Mouse (Mus musculus) cerebellum, adult 18-20 months (tissue): ENCODE results near the gene Kif18b.
A peak's percentile ranks its signal among the peaks of the same experiment; 100 is the strongest.

Experiments
- DNase-seq, 2 experiments: peaks; one replicate each; pipeline ENCODE4 v3.0.0; 2021

Kif18b gene

DNA sequence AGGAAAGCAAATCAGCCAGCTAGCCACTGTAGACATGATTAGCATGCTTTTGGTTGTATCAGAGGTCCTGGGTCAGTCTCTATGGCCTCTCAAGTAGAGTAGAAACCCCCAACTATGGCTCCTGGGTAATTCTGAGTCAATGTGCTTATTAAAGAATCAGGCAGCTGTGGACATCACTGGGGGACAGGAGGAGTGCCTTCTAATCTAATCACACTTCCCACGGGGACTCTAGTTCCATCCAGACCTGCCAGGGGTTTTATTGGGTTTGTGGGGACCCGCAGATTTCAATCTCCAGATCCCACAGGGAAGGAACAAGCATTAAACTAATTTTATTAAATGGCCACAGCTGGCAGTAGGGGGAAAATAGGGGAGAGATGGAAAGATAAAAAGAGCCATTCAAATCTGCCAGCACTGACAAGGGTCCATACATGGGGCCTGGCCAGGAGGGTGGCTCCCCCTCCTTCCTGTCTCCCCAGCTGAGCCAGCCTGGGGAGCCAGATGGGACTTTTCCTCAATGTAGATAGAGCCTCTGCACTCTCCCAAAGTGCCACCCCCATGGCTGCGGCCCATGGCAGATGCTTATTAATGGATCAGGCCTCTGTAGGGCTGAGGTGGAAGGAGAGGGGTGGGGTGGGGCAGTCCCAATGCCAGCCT lies 12.7 kb upstream of the Kif18b start:
- no peak for DNase-seq

DNA sequence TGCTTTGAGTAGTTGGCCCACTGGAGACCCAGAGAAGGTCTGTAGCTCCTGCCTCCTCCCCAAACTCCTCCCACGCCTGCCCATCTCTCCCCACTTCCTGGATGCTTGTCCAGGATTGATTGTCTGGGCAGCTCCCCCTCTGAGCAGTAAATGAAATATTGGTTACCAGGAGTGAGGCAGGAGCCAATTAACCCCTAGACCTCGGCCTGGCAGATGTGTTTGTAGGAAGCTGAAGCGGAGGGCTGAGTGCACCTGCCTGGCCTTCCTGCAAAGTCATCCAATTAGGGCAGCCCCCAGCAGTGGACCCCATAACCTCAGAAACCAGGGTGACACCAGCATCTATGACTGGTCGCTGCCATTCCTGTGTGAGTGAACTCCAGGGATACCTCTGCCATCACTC lies 11.3 kb upstream of the Kif18b start:
- DNase-seq, result no peak

DNA sequence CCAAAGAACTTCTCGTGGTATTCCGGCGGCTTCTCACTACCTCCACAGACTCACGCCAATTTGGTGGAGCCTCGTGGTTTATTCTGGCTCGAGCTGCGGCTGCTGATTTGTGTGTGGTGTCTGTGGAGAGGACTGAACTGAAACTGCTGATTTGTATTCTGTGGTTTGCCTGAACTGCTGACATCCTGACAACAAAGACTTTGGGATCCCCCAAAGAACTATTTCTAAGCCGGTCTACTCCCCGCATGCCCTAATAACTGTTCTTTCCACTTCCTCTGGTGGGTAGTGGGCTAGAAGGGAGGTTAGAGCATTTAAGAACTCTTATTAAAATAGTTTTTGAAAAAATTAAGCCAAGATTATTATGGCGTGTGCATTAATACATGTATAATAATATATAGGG lies 5.7 kb upstream of the Kif18b start:
- DNase-seq, result no peak

DNA sequence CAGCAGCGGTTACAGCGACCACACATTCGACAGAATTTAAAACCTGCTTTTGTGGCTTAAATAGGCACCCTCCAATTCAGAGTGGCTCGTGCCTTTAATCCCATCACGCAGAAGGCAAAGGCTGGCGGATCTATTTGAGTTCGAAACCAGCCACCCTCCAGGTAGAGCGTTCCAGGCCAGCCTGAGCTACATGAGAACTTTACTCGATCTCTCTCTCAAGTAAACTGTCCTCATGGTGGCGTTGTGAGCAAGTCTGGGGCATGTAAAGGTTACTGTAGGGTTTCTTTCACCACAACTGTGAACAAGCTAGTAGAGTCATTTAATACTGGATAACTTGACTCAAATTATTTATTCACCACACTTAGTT lies 410 bp upstream of the Kif18b start:
- DNase-seq, result peak in 1 of 2 experiments; percentile 43

DNA sequence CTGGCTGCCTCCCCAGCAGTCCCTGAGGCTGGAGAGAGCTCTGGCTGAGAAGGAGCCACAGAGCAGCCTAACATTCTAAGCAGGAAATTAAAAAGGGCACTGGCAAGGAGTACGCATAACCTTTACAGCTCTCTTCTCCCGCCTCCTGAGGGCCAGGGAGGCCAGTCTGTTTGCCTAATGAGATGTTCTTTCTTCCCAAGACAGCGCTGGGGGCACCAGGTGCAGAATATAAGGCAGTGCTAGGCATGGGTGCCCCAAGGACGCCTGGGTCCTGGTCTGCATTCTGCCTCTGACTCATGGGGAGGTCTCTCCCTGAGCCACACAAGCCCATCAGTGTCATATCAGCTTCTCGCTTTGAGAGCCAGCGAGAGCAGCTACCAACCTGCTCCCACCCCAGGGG lies 3.4 kb downstream of the Kif18b start:
- DNase-seq, result no peak

DNA sequence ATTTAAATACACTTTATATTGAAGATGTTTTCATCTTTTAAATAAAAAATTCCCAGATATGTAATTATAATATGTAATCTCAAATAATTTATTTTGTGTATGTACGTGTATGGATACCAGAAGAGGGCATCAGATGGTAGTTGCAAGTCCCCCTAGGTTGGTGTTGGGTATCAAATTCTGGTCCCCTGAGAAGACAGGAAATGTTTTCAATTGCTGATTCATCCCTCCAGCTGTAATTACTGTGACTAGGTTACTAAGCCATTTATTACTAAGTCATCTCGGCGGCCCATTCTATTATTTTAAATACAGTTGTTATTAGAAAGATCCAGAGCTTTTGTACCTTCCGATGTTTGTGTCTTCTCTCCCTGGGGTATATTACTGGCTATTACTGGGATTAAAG lies 6.8 kb downstream of the Kif18b start:
- no peak for DNase-seq

DNA sequence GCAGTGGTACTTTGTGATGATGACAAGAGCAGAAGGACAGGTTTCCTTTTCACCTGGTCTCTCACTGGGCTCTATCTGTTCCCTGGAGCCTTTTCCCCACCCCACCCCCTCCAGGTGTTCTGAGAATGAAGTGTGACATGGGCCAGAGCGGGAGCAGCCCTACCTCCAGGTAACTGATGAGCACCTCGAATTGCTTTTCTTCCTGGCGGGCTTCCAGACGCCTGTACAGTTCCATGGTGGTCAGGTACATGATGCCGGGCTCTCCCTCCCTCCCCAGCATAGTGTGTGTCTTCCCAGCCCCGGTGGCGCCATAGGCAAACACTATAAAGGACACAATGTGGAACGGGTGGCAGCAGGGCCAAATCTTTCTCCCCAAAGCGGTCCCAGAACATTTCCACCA lies 9.5 kb downstream of the Kif18b start:
- DNase-seq, result no peak

DNA sequence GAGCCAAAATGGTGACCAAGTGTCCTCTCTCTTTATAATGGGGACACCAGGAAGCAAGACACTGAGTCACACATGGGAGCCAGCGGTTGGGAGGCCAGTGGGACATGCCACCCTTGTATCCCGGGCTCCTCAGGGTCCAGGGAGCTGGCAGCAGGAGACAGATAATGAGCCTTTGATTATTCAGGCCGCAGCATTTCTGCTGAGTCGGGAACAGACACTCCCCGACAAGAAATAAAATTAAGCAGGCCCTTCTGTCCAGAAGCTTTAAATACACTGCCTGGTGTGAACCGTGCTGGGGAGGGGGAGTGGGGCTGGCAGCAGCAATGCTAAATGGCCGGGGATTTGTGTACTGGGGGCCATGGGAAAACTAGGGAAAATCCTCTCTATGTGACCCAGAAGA lies 13.5 kb downstream of the Kif18b start:
- no peak for DNase-seq

DNA sequence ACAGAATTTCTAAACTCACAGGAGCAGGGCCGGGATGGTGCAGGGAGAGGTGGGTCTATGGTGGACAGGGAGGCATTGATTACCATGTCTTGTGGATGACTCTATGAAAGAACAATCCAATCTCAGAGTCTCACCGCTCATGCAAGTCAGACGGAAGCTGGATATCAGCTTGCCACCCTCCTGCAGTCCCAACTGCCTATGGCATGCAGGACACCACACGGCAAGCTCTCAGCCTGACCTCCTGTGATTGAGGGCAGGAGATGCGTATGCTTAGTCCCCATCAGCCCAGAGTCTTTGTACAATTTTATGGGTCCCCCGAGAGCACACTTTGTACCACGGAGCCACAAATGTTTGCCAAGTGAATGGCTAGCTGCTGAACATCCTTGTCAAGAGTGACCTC lies 21.3 kb downstream of the Kif18b start:
- no peak for DNase-seq

DNA sequence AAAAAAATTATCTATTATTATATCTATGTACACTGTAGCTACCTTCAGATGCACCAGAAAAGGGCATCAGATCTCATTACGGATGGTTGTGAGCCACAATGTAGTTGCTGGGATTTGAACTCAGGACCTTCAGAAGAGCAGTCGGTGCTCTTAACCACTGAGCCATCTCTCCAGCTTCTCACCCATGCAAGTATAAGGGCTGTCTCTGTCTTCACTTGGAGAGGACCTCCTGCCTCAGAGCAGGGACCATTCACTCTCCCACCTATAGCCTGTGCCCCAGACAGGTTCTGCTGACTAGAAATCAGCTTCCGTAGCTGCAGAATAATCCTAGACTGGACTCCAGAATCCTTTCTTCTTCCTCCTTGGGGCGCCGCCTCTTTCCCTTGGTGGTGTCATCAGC lies 22.8 kb downstream of the Kif18b start:
- no peak for DNase-seq

DNA sequence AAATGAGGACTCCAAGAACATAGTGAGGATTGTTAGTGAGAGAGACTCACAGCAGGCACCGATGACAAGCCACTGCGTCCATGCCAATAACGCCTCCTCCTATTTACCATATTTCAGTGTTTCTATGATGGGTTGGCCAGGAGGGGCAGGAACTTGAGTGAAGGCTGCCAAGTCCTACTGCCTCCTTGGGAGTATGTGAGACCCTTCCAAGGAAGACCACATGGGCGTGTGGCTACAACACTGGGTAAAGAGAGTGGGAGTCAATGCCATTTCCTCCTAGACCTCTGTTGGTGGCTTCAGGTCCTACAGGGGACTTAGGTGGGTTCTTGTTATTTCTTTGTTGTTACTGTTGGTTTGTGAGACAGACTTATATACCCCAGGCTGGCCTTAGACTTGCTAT lies 23.7 kb downstream of the Kif18b start:
- no peak for DNase-seq

DNA sequence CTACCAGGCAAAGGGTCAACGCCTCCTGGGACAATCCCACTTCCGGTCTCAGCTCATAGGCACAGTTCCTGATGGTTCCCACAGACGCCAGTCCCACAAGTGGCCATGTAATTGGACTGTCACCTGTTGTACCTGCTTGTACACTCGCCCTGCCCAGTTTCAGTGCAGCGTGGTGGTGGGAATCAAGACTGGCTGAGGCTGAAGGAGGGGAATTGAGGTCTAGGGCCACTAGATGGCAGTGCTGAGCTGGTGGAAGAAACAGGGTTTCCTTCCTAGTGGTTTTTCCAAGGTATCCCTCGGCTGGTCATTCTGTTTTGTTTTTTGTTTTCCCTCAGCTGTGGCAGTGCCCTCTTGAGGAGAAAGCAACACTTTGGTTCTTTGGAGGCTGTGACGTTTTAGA lies 24.2 kb downstream of the Kif18b start, which contains the start of gene Gfap:
Gfap (minus strand) TSS at position 150 of the 400 bp plus-strand sequence.
- DNase-seq, result peak; percentile 86 to 88

DNA sequence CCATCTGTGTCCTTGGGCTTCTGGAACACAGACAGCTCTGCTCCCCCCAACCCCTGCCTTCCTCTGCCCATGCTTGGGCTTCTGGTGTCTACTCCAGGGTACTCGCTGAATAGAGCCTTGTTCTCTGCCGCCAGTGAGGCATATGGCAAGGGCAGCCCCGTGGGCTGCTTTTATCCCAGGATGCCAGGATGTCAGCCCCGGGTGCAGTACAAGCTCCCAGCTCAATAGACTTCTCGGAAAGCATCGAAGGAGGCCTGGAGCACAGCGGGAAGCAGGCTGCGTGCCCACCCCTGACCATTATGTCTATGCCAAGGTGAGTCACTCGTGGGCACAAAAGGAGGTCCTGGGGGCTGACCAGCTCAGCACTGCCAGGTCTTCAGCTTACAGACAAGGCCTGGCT lies 26.5 kb downstream of the Kif18b start:
- peak; percentile 72 for DNase-seq

DNA sequence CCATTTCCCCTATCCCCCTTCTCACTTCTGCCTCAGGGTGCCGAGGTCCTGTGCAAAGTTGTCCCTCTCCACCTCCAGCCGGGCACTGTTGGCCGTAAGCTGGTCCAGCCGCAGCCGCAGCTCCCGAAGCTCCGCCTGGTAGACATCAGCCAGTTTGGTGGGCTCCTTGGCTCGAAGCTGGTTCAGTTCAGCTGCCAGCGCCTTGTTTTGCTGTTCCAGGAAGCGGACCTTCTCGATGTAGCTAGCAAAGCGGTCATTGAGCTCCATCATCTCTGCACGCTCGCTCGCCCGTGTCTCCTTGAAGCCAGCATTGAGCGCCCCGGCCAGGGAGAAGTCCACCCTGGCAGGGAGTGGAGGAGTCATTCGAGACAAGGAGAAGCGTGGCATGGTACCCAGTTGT lies 28.3 kb downstream of the Kif18b start:
- DNase-seq, result no peak

DNA sequence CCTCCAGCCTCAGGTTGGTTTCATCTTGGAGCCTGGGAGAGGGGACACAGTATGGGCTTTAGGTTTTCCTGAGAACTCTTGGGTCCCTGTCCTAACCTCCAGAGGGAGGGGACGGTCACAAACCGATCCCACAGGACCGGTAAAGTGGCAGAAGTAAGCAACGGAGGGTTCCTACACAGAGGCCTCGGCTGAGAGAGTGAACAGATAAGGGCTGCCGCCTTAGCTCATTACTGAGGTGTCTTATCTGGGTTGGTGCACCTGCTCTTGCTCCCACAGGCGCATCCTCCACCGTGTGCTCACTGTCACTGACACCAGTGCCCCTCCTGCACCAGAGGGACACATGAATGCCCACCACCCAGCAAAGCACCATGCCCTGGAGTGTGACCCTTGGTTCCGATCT lies 29.1 kb downstream of the Kif18b start:
- DNase-seq, result no peak

DNA sequence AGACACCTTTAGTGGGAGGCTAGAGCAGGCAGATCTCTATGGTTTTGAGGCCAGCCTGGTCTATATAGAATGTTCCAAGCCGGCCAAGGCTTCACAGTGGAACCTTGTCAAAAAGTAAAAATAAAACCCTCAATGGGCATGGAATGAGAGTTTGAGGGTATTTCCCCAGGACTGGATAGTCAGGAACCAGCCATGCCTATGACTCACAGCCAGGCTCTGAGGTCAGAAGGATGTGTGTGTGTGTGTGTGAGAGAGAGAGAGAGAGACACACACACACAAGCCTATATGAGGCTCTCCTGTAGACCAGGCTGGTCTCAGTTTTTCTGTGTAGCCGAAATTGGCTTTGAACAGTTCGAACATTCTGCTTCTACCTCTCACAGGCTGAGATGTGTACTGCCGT lies 30.2 kb downstream of the Kif18b start:
- no peak for DNase-seq

DNA sequence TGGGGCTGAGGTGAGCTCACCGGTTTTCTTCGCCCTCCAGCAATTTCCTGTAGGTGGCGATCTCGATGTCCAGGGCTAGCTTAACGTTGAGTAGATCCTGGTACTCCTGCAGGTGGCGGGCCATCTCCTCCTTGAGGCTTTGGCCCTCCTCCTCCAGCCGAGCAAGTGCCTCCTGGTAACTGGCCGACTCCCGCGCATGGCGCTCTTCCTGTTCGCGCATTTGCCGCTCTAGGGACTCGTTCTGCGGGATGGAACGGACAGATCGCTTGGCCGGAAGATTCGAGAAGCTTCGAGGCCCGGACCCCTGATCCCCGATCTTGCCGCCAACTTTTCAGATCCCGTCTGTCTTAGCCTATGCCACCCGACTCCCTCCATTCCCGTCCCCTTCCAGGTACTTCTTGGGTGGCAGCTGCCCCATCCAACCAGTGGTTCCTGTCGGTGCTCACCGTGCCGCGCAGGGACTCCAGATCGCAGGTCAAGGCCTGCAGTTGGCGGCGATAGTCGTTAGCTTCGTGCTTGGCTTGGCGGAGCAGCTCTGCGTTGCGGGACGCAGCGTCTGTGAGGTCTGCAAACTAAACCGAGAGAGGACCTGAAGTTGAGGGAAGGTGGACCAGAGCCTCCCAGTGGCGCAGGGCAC lies 31.8 kb downstream of the Kif18b start:
- peak; percentile 69 to 81 for DNase-seq

DNA sequence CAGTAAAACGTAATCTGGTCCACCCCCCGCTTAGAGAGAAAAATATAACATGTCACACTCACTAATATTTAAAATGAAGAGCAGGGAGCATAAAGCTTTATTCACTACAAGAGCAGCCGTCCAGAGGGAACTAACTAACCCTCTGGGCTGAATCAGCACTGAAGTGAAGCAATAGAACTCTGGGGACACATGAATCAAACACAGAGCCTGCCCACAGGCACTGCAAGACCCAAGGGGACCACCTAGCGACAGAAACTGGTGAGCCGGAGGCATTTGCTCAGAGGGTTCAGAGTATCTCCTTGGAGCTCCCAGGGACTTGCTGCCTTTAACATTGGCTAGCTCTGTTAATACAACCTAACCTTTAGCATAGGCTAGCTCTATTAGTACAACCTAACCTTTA lies 34.8 kb downstream of the Kif18b start:
- DNase-seq, result no peak

DNA sequence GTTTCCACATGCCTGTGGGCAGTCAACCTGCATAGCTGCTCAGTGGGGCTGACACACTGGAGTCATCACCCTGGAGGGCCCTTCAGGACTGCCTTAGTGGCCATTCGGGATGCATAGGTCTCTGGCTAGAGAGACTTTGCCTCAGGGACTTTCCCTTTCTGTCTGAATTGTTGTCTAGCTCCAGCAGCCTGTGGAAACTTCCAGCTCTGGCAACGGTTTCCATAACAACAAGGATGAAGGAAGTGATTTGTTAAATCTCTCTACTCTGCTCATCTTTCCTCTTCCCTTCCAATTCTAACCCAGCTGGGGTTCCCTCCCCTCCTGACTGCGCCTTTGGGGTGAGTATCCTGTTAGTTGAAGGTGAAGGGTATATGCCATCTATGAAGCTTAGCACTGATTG lies 36.8 kb downstream of the Kif18b start:
- DNase-seq, result no peak

DNA sequence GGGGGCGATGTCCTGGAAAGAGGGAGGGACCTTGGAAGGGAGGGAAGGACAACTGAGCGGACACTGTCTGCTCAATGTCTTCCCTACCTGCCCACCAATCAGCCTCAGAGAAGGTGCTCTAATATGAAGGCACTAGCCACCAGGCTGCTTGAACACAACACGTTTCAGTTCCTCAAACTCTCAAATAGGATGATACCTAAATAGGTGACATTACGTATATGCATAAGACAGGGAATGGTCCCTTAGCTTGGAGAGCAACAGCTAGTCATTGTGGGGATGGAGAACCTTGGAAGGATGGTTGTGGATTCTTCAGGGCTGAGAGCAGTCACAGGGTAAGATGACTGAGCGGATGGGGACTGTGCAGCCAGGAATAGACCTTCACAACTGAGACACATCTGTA lies 37.5 kb downstream of the Kif18b start:
- no peak for DNase-seq

DNA sequence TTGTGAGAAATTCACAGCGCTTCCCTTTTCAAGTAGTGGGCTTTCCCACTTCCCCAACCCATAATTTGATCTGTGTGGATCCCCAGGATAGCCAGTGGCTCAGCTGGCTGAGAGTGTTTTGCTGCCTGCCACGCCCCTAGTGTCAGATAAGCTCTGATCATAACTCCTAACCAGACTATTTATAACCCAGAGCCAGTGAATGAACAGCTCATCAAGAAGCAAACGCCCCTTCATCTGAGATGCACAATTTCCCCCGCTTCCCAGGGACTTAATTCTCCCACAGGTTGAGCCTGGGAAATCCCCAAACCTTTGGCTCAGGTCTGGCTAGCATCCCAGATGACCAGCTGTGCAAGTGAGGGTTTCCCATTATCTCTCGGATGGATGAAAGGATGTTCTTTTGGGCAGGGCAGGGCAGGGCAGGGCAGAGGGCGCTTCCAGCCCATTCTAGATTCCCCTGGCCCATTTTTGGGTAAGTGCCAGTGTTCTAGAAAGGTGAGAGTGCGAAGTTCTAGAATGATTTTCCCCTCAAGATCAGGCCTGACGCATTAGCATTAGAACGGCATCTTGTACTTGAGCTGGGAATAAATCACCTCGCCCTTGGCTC lies 40.2 kb downstream of the Kif18b start, which contains the start of gene Fam187a:
Fam187a (plus strand) TSS at position 554 of the 604 bp plus-strand sequence.
- DNase-seq, result no peak

DNA sequence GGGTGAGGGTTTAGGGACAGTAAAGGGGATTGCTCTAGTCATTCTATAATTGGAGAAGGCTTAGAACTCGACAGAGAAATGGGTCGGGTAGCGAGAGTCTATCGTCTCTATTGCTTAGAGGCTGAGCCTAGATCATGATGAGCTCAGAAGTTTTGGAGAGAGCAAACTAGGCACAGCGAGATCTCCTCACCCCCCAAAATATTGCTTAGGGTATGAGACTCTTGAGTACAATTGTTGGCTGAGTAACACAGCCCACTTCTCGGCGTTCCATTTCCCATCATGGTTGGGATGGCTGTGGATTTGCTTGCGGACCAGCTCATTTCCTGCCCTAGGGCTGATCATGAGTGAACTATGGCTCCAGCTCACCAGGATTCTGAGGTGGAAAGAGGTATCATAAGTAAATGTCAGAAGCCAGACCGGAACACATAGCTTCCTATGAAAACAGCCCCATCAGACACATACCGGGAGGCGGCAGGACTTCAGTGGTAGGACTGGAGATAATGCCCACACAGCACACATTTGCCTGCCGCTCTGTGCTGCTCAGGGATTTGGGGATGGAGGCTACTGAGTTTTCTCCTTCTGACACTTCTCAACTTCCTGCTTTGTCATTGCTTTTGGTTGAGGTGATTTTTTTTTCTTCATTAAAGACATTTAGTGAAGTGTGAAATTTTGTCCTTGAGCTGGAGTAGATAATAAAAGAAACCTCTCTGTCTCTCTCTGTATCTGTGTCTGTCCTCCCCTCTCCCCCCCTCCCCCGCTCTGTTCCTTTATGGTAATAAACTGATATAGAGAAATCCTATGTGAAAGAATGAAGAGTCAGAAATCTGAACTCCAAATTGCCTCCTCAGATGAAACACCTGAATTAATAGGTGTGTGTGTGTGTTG lies 43.4 kb downstream of the Kif18b start:
- DNase-seq, result no peak

DNA sequence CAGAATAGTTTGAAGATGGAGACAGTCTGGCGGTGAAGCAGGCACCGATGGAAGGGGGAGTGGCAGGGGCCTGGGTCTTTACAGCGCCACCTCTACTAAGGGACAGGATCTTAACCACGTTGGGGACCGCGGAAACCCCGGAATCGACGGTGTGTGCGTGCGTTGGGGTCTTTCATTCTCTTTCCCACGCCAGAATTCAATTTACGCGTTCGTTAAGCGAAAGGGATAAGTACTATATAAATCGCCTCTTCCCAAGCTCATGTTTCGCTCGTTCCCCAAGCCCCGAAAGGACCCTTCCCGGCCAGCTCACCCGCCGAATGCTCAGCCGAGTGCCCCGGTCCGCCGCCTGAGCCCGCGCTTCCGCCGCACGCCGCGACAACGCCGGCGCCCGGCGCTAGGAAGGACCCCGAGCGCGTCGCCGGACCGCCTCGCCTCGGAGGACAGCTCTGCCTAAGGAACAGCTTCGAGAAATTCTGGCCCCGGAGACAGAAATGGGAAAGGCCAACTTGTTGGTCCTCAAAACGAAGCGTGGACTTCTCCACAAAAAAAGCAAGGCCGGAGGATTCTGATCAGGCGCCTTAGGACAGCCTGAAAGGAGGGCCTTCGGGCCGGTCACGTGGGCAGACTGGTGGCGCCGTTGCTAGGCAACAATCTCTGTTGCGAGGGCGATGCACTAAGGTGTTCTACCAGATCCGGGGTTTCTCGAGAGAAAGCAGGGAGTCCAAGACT lies 44.2 kb downstream of the Kif18b start, which contains the start of the genes Eftud2 and Ccdc103:
Eftud2 (minus strand) TSS at position 401 of the 729 bp plus-strand sequence.
Ccdc103 (plus strand) TSS at position 620 of the 729 bp plus-strand sequence.
- DNase-seq, result peak; percentile 92 to 95
